Mouse (Mus musculus) mouse trophoblast stem cell (cell line): ENCODE results near the gene Lrrc32.

ENCODE experiments used
- in situ Hi-C, 2 experiments: fragments of 300-500 bp; cut with MseI, MboI; formaldehyde crosslinking; loops; 2 replicates in 1 of 2; 3 replicates in 1 of 2; pipeline ENCODE4 v1.15.1; 2025

Gene Lrrc32

GRCm38 (mm10) chr7:98505664-98506063 lies 16.6 kb downstream of the Lrrc32 start:
- in situ Hi-C loops: no loop called here

GRCm38 (mm10) chr7:98510961-98511958 lies 22.2 kb downstream of the Lrrc32 start:
- in situ Hi-C loops: no loop called here

GRCm38 (mm10) chr7:98513251-98513650 lies 24.2 kb downstream of the Lrrc32 start:
- in situ Hi-C loops: no loop called here

- in situ Hi-C loops: no loop called here
Measured at GRCm38 (mm10) chr7:98522576-98522975, 33.5 kb downstream of the Lrrc32 start.

GRCm38 (mm10) chr7:98523070-98523812 lies 34.2 kb downstream of the Lrrc32 start:
- in situ Hi-C loops: no loop called here

GRCm38 (mm10) chr7:98523813-98524361 lies 34.8 kb downstream of the Lrrc32 start:
- in situ Hi-C loops: no loop called here

GRCm38 (mm10) chr7:98524401-98524800 lies 35.3 kb downstream of the Lrrc32 start:
- in situ Hi-C loops: no loop called here

- in situ Hi-C loops: no loop called here
Measured at GRCm38 (mm10) chr7:98524869-98525699, 36.0 kb downstream of the Lrrc32 start.

- in situ Hi-C loops: no loop called here
Measured at GRCm38 (mm10) chr7:98527085-98527484, 38.0 kb downstream of the Lrrc32 start.

- in situ Hi-C loops: no loop called here
Measured at GRCm38 (mm10) chr7:98531612-98532011, 42.5 kb downstream of the Lrrc32 start.

GRCm38 (mm10) chr7:98532981-98533380 lies 43.9 kb downstream of the Lrrc32 start:
- in situ Hi-C loops: no loop called here

GRCm38 (mm10) chr7:98534432-98534855 lies 45.4 kb downstream of the Lrrc32 start:
- in situ Hi-C loops: no loop called here

GRCm38 (mm10) chr7:98535191-98535590 lies 46.1 kb downstream of the Lrrc32 start:
- in situ Hi-C loops: no loop called here

- in situ Hi-C loops: no loop called here
Measured at GRCm38 (mm10) chr7:98535882-98536281, 46.8 kb downstream of the Lrrc32 start.

- in situ Hi-C loops: no loop called here
Measured at GRCm38 (mm10) chr7:98537210-98537966, 48.3 kb downstream of the Lrrc32 start.

- in situ Hi-C loops: no loop called here
Measured at GRCm38 (mm10) chr7:98537967-98538573, 49.0 kb downstream of the Lrrc32 start.

GRCm38 (mm10) chr7:98540879-98541278 lies 51.8 kb downstream of the Lrrc32 start:
- in situ Hi-C loops: no loop called here

- in situ Hi-C loops: no loop called here
Measured at GRCm38 (mm10) chr7:98541564-98541963, 52.5 kb downstream of the Lrrc32 start.

GRCm38 (mm10) chr7:98542267-98542666 lies 53.2 kb downstream of the Lrrc32 start:
- in situ Hi-C loops: no loop called here

GRCm38 (mm10) chr7:98542731-98543142 lies 53.7 kb downstream of the Lrrc32 start:
- in situ Hi-C loops: no loop called here
